Mouse (Mus musculus) hematopoietic multipotent progenitor cell, adult 10-12 weeks (in vitro differentiated cells): Measurements from ENCODE around the gene Ccdc18. TPM values are rescaled to one million over a fixed set of nuclear protein-coding genes. Genes with fewer than 3 reads are reported as not detected.

Experiments used
- polyA plus RNA-seq: library from polyadenylated mRNA; stranded (reverse); fragments of >175 nt; gene quantifications from 2 replicates; pipeline ENCODE4 v1.2.3, GENCODE M21; 2012; ENCODE audit warnings: low replicate concordance

Gene Ccdc18
- 0.13 and 0.40 TPM in 2 replicates for polyA plus RNA-seq

DNA sequence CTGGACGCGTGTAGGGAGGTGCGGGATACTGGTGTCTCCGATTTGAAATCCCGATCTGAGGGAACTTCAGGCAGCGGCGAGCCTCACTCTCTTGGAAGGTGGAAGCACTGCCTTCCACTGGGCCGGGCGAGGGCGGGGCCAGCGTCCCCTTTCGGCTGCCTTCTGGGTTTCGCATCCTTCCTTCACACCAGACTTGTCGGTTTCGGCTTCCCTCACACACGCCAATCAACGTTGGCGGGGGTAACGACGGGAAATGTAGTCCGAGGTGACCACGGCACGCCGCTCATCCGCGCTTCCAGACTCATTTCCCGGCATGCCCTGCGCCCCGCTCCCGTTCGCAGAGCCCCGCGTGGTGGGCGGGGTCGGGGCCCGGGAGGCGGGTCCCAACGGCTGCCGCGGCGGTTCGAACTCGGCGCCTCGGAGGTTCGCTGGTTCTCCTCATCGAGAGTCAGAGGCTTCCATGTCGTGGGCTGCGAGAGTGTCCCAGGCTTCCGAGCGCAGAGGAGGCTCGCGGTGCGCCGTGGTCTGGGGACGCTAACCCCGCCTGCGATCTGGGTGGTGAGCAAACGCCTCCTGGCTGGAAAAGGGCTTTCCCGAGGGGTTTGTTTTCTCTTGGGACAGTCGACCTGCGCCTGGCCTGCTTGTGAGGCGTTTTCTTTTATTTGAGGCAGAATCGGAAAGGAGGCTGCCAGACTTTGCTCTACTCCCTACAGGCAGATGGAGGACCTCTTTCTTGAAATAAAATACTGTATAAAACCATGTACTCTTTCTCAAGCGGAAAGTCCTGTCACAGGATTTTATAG lies at the start of gene Ccdc18, which contains the start of gene Tmed5:
Gene Ccdc18, plus strand, starts transcription at position 435 of the 803 bp plus-strand sequence.
Gene Tmed5, minus strand, starts transcription at position 180 of the 803 bp plus-strand sequence.

GRCm38 (mm10) chr5:108268127-108269062 lies 135.7 kb downstream of the Ccdc18 start, which contains the start of gene Dr1:
TSS of gene Dr1 (plus strand) at chr5:108268897.

Other genes starting within 250 kb of the Ccdc18 start
- gene Rpl5, start 232.4 kb upstream of the Ccdc18 start, polyA plus RNA-seq = 40.2 and 54.1 TPM in 2 replicates
- 2.7 and 3.6 TPM in 2 replicates for gene Fam69a, start 145.8 kb upstream of the Ccdc18 start, polyA plus RNA-seq
- gene Mtf2, start 67.2 kb upstream of the Ccdc18 start, polyA plus RNA-seq = 13.0 and 13.3 TPM in 2 replicates
- gene Tmed5, start 255 bp upstream of the Ccdc18 start, polyA plus RNA-seq = 77.9 and 109 TPM in 2 replicates
- 20.5 and 32.3 TPM in 2 replicates for gene Dr1, start 136.0 kb downstream of the Ccdc18 start, polyA plus RNA-seq
- 0.68 and 1.2 TPM in 2 replicates for gene Pigg, start 179.7 kb downstream of the Ccdc18 start, polyA plus RNA-seq
- 0.12 and 0.35 TPM in 2 replicates for gene Gm42517, start 235.0 kb downstream of the Ccdc18 start, polyA plus RNA-seq